Mouse (Mus musculus): ENCODE measurements at regions not wholly inside any gene's neighbourhood (a gene's known extent, or its start where the extent isn't known, plus 50 kb on each side); places are given as distances from the start of the nearest gene placed in this dataset.

GRCm38 (mm10) chr6:71012436-71012822 is 56.1 kb downstream of the Foxi3 start:
- Histone ChIP-seq H3K4me1 (ENCODE audit: insufficient read depth, low read length) (no peaks in the 10 kb centered on the region), H3K4me2 (ENCODE audit: low read depth, low read length) (peak overlapping the region; percentile 98), H3K27ac (no peak overlapping the region), H3K9me3 (ENCODE audit: low read length) (no peaks in the 10 kb centered on the region), H3K36me3 (ENCODE audit: insufficient read depth, low read length) (no peaks in the 10 kb centered on the region), H3K27me3 (ENCODE audit: insufficient read depth, low read length) (no peaks in the 10 kb centered on the region), H3K9ac (replicated peaks; ENCODE audit: low read length) (no peak overlapping the region), H3K4me3 (ENCODE audit: low read length) (peak overlapping the region; percentile 51)
- 11% methylated on average over 9 of the region's 9 CpGs for WGBS
- TF ChIP-seq CTCF (IDR thresholded peaks at IDR 0.05; ENCODE audit: low read depth): no peak
- DNase-seq (ENCODE audit: low spot score): no peak
- peak; percentile 50 for ATAC-seq

GRCm38 (mm10) chr6:71012823-71013461 is 56.6 kb downstream of the Foxi3 start:
- under 1% methylated on average over 36 of the region's 38 CpGs for WGBS

GRCm38 (mm10) chr6:71016388-71016787 is 60.1 kb downstream of the Foxi3 start:
- Histone ChIP-seq H3K4me3 (ENCODE audit: low read length) (no peak overlapping the region), H3K27me3 (ENCODE audit: insufficient read depth, low read length) (no peaks in the 10 kb centered on the region), H3K4me1 (ENCODE audit: insufficient read depth, low read length) (no peaks in the 10 kb centered on the region), H3K27ac (no peak overlapping the region), H3K36me3 (ENCODE audit: insufficient read depth, low read length) (no peaks in the 10 kb centered on the region), H3K9me3 (ENCODE audit: low read length) (no peaks in the 10 kb centered on the region), H3K4me2 (ENCODE audit: low read depth, low read length) (no peak overlapping the region), H3K9ac (replicated peaks; ENCODE audit: low read length) (no peak overlapping the region)
- ATAC-seq (no peak), DNase-seq (ENCODE audit: low spot score) (no peak)
- peak; percentile 38 for TF ChIP-seq CTCF (IDR thresholded peaks at IDR 0.05; ENCODE audit: low read depth)
- WGBS: 6% methylated on average over 1 of the region's 1 CpGs

More at GRCm38 (mm10) chr6:71012823-71013461, 56.6 kb downstream of the Foxi3 start:
- Histone ChIP-seq H3K4me1 (ENCODE audit: insufficient read depth, low read length) (no peaks in the 10 kb centered on the region), H3K4me3 (ENCODE audit: low read length) (peak overlapping the region; percentile 51), H3K9me3 (ENCODE audit: low read length) (no peaks in the 10 kb centered on the region), H3K4me2 (ENCODE audit: low read depth, low read length) (peak overlapping the region; percentile 98), H3K27ac (peak overlapping the region; percentile 74), H3K36me3 (ENCODE audit: insufficient read depth, low read length) (no peaks in the 10 kb centered on the region), H3K27me3 (ENCODE audit: insufficient read depth, low read length) (no peaks in the 10 kb centered on the region), H3K9ac (replicated peaks; ENCODE audit: low read length) (peak overlapping the region; percentile 66)
- TF ChIP-seq CTCF (IDR thresholded peaks at IDR 0.05; ENCODE audit: low read depth): peak; percentile 90
- DNase-seq (ENCODE audit: low spot score) (peak; percentile 91), ATAC-seq (peak; percentile 98)

DNA sequence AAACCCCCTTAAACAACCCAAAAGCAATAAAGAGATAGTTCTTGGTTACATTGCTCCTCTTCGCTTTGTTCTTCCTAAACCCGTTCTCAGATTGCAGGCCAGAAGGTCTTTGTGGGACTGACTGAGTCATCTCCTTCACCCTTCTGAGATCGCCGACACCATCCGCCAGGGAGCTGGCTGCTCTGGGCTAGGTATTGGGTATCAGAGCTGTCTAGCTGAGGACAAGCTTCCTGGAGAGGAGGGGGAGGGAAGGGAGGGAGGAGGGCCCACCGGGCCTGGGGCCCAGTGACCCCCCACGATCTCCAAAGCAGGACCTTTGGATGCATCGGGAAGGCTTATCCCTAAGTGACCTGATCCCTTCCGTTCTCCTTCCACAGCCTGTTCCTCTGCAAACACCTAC is 65.0 kb downstream of the Foxi3 start:
- 46% methylated on average over 9 of the region's 9 CpGs for WGBS
- Histone ChIP-seq H3K9ac (replicated peaks; ENCODE audit: low read length) (no peak overlapping the region), H3K4me2 (ENCODE audit: low read depth, low read length) (no peak overlapping the region), H3K4me1 (ENCODE audit: insufficient read depth, low read length) (no peaks in the 10 kb centered on the region), H3K36me3 (ENCODE audit: insufficient read depth, low read length) (no peaks in the 10 kb centered on the region), H3K27ac (no peak overlapping the region), H3K4me3 (ENCODE audit: low read length) (no peak overlapping the region), H3K9me3 (ENCODE audit: low read length) (no peaks in the 10 kb centered on the region), H3K27me3 (ENCODE audit: insufficient read depth, low read length) (no peaks in the 10 kb centered on the region)
- ATAC-seq (no peak), DNase-seq (ENCODE audit: low spot score) (no peak)
- no peak for TF ChIP-seq CTCF (IDR thresholded peaks at IDR 0.05; ENCODE audit: low read depth)

DNA sequence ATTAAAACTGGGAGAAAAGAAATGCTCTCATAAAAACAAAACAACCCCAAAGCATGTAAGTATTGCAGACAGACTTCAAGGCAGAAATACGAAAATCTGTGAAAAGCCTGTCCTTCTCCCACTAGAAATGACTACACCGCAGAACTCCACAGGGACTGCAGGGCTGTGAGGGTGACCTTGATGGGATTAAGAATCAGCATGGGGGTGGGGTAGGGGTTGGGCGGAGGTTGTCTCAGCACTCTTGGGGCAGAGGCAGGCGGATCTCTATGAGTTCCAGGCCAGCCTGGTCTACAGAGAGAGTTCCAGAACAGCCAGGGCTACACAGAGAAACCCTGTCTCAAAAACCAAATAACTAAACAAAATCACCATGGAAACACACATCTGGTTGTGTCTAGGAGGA is 69.1 kb downstream of the Foxi3 start:
- no peak overlapping the region for H3K4me2 ChIP-seq (ENCODE audit: low read depth, low read length)
- H3K27me3 ChIP-seq (ENCODE audit: insufficient read depth, low read length): no peaks in the 10 kb centered on the region
- H3K36me3 ChIP-seq (ENCODE audit: insufficient read depth, low read length): no peaks in the 10 kb centered on the region
- no peak overlapping the region for H3K9ac ChIP-seq (replicated peaks; ENCODE audit: low read length)
- TF ChIP-seq CTCF (IDR thresholded peaks at IDR 0.05; ENCODE audit: low read depth): no peak
- H3K4me3 ChIP-seq (ENCODE audit: low read length): no peak overlapping the region
- no peaks in the 10 kb centered on the region for H3K9me3 ChIP-seq (ENCODE audit: low read length)
- WGBS: 85% methylated on average over 4 of the region's 4 CpGs
- no peak overlapping the region for H3K27ac ChIP-seq
- ATAC-seq (no peak), DNase-seq (ENCODE audit: low spot score) (no peak)
- H3K4me1 ChIP-seq (ENCODE audit: insufficient read depth, low read length): no peaks in the 10 kb centered on the region

DNA sequence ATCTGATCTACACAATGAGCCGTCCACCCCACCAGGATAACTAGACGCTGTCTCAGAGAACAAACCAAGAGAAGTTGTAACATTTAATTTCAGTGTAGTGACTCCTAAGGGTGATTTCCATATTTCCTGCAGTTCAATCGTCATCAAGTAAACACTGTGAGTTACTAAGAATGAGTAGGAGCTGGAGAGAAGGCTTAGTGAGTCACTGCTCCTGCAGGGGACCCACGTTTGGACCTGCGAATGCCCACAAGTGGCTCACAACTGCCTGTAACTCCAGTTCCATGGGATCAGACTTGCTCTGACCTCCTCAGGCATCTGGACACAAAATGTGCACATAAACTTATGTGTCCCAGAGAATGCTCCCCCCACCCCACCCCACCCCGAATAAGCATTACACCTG is 73.3 kb downstream of the Foxi3 start:
- Histone ChIP-seq H3K27ac (no peak overlapping the region), H3K27me3 (ENCODE audit: insufficient read depth, low read length) (no peaks in the 10 kb centered on the region), H3K9ac (replicated peaks; ENCODE audit: low read length) (no peak overlapping the region), H3K4me1 (ENCODE audit: insufficient read depth, low read length) (no peaks in the 10 kb centered on the region), H3K9me3 (ENCODE audit: low read length) (no peaks in the 10 kb centered on the region), H3K4me3 (ENCODE audit: low read length) (no peak overlapping the region), H3K4me2 (ENCODE audit: low read depth, low read length) (no peak overlapping the region), H3K36me3 (ENCODE audit: insufficient read depth, low read length) (no peaks in the 10 kb centered on the region)
- TF ChIP-seq CTCF (IDR thresholded peaks at IDR 0.05; ENCODE audit: low read depth): no peak
- DNase-seq (ENCODE audit: low spot score): no peak
- no peak for ATAC-seq
- WGBS: 83% methylated on average over 6 of the region's 6 CpGs

GRCm38 (mm10) chr6:71030541-71030940 is 74.2 kb downstream of the Foxi3 start:
- ATAC-seq (no peak), DNase-seq (ENCODE audit: low spot score) (no peak)
- H3K4me1 ChIP-seq (ENCODE audit: insufficient read depth, low read length): no peaks in the 10 kb centered on the region
- 77% methylated on average over 5 of the region's 5 CpGs for WGBS
- peak; percentile 31; the same call in 1 of the 2 replicates for TF ChIP-seq CTCF (IDR thresholded peaks at IDR 0.05; ENCODE audit: low read depth)
- no peaks in the 10 kb centered on the region for H3K27me3 ChIP-seq (ENCODE audit: insufficient read depth, low read length)
- no peak overlapping the region for H3K27ac ChIP-seq
- no peaks in the 10 kb centered on the region for H3K9me3 ChIP-seq (ENCODE audit: low read length)
- no peak overlapping the region for H3K9ac ChIP-seq (replicated peaks; ENCODE audit: low read length)
- no peaks in the 10 kb centered on the region for H3K36me3 ChIP-seq (ENCODE audit: insufficient read depth, low read length)
- no peak overlapping the region for H3K4me3 ChIP-seq (ENCODE audit: low read length)
- H3K4me2 ChIP-seq (ENCODE audit: low read depth, low read length): no peak overlapping the region

All from hindbrain, postnatal 0 days (tissue).